Mouse (Mus musculus) erythroblast, embryonic 14.5 days (primary cell): ENCODE results near the gene Olfr364-ps1.

Experiments used
- GATA1 ChIP-seq: IDR thresholded peaks from 2 replicates; pipeline ENCODE4 v1.6.1; 2012; ENCODE audit warnings: low read length, inconsistent platforms, mixed read lengths
- TAL1 ChIP-seq: IDR thresholded peaks from 3 replicates; pipeline ENCODE4 v1.6.1; 2012; ENCODE audit warnings: low read length, inconsistent platforms, mixed read lengths

DNA sequence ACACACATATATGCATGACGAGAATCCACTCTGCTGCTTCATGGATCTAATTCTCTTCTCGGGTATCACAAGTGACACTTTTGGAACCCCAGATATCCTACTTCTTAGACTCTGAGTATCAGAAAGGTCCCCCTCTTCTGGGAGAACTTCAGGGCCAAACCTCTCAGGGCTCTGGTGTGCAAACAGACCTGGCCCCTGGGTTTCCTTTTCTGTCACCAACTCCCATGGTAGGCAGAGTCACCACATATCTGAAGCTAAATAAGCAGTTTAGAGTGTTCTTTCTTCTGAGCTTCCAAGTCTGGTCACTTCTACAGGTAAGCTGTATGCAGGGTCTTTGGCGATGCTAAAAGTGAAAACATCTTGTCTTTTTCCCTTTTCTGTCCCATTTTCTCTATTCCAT, 48.8 kb downstream of the Olfr364-ps1 start, which contains the start of gene Olfr365:
- no peak for TF ChIP-seq TAL1
- no peak for TF ChIP-seq GATA1
